Comparison of ENCODE assay signal across 19 mouse cellular contexts in the genomic region with DNA sequence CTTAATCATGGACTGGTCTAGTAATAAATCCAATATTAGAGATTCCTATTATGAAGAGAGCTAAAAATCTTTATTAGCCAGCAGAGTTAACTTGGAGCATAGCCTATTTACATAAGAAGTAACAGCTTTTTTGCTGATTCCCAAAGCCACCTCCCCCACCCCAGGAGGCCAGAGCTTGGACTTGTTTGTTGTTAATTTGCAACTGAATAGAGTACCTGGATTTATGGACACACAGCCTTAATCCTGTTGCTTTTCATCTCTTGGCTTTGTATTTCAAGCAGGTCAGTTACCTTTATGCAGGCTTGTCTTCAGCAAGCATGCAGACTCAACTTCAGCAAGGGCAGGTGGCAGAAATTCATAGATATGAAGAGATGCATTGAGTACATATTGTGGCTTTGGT.
DNase-seq lines count a peak whose midpoint lies in the region; ATAC-seq and TF ChIP-seq lines count a peak whose summit lies in the region.
"Had no signal": no experiment of that assay in that cellular context is flagged by ENCODE, and none has a peak within 500 bp of the region (broad histone marks: within the 10 kb centered on the region; RNA-seq: fewer than 3 reads in every experiment).

No protein-coding gene starts in this region.

- no peak for TF ChIP-seq CTCF in midbrain, postnatal 0 days (IDR thresholded peaks at IDR 0.05)

- H3K4me2 ChIP-seq in midbrain, embryonic 11.5 days, result no peak overlapping the region
- H3K4me2 ChIP-seq in midbrain, postnatal 0 days (ENCODE audit: low read depth, low read length, poor library complexity, severe bottlenecking), result no peak overlapping the region
- H3K4me2 ChIP-seq: embryonic facial prominence, embryonic 12.5 days; forebrain, embryonic 13.5 days; forebrain, embryonic 15.5 days had no signal

- no peak for ATAC-seq in midbrain, embryonic 11.5 days (ENCODE audit: low FRiP score)
- ATAC-seq in midbrain, postnatal 0 days (ENCODE audit: low FRiP score), result no peak
- ATAC-seq: forebrain, embryonic 13.5 days; forebrain, embryonic 15.5 days; forebrain, postnatal 0 days had no signal

- peak; percentile 77 for DNase-seq in midbrain, embryonic 11.5 days (ENCODE audit: low spot score, missing footprints)
- DNase-seq in midbrain, postnatal 0 days (ENCODE audit: low spot score), result no peak
- DNase-seq in ES-E14 (ENCODE audit: low read depth, low spot score), result peak; percentile 9
- DNase-seq in ZHBTc4 (ENCODE audit: low read depth, low spot score), result peak; percentile 50
- DNase-seq in limb, embryonic 10.5 days (ENCODE audit: low spot score), result no peak
- DNase-seq in adrenal gland, postnatal 4 days (ENCODE audit: low spot score in 2 of 2), result no peak
- DNase-seq: adrenal gland, adult 2 months; adrenal gland, postnatal 10 days; adrenal gland, postnatal 25 days; cerebellum, adult 11-12 months; cerebellum, adult 2 months; cerebellum, adult 9-10 months; cerebellum, postnatal 10 days; cerebellum, postnatal 25 days; forebrain, postnatal 0 days had no signal

- H3K36me3 ChIP-seq in midbrain, embryonic 11.5 days (ENCODE audit: control insufficient read depth, insufficient read depth, low read length), result no peaks in the 10 kb centered on the region
- no peaks in the 10 kb centered on the region for H3K36me3 ChIP-seq in midbrain, postnatal 0 days (ENCODE audit: insufficient read depth, low read length)
- H3K36me3 ChIP-seq in ES-E14 (ENCODE audit: control insufficient read depth, insufficient read depth, low read length, poor library complexity, severe bottlenecking), result no peaks in the 10 kb centered on the region
- no peaks in the 10 kb centered on the region for H3K36me3 ChIP-seq in limb, embryonic 10.5 days
- H3K36me3 ChIP-seq: embryonic facial prominence, embryonic 10.5 days; embryonic facial prominence, embryonic 12.5 days; forebrain, embryonic 15.5 days had no signal

- H3K27me3 ChIP-seq in midbrain, embryonic 11.5 days (ENCODE audit: control insufficient read depth, insufficient read depth, low read length), result no peaks in the 10 kb centered on the region
- no peaks in the 10 kb centered on the region for H3K27me3 ChIP-seq in midbrain, postnatal 0 days (ENCODE audit: insufficient read depth, low read length)
- no peaks in the 10 kb centered on the region for H3K27me3 ChIP-seq in limb, embryonic 10.5 days (ENCODE audit: low read depth, poor library complexity, severe bottlenecking)
- H3K27me3 ChIP-seq: embryonic facial prominence, embryonic 12.5 days; forebrain, embryonic 13.5 days; forebrain, embryonic 15.5 days had no signal

- H3K9ac ChIP-seq in midbrain, embryonic 11.5 days (ENCODE audit: low read length), result no peak overlapping the region
- no peak overlapping the region for H3K9ac ChIP-seq in midbrain, postnatal 0 days (replicated peaks; ENCODE audit: low read length, poor library complexity, severe bottlenecking)
- no peak overlapping the region for H3K9ac ChIP-seq in ES-E14 (ENCODE audit: insufficient read depth, low read depth, low read length, poor library complexity, severe bottlenecking)
- H3K9ac ChIP-seq: embryonic facial prominence, embryonic 12.5 days; forebrain, embryonic 13.5 days; forebrain, embryonic 15.5 days; forebrain, postnatal 0 days had no signal

- in situ Hi-C loops in ES-E14 (cut with MboI; ENCODE audit: low sequenced_read_pairs in 2 of 2, unreplicated experiment in 2 of 2), result no loop called here

- H3K27ac ChIP-seq in midbrain, embryonic 11.5 days (ENCODE audit: low read depth, low read length), result no peak overlapping the region
- no peak overlapping the region for H3K27ac ChIP-seq in midbrain, postnatal 0 days (ENCODE audit: low read depth, low read length)
- H3K27ac ChIP-seq in ES-E14 (ENCODE audit: insufficient read depth, low read depth, low read length, poor library complexity, severe bottlenecking), result no peak overlapping the region
- no peak overlapping the region for H3K27ac ChIP-seq in limb, embryonic 10.5 days
- H3K27ac ChIP-seq: embryonic facial prominence, embryonic 10.5 days; embryonic facial prominence, embryonic 12.5 days; forebrain, embryonic 13.5 days; forebrain, embryonic 15.5 days had no signal

- H3K4me1 ChIP-seq in midbrain, embryonic 11.5 days (ENCODE audit: control insufficient read depth, insufficient read depth, low read length), result no peaks in the 10 kb centered on the region
- no peaks in the 10 kb centered on the region for H3K4me1 ChIP-seq in midbrain, postnatal 0 days (ENCODE audit: insufficient read depth, low read length)
- no peaks in the 10 kb centered on the region for H3K4me1 ChIP-seq in ES-E14 (ENCODE audit: control insufficient read depth in 2 of 2, insufficient read depth in 2 of 2, low read length in 2 of 2, poor library complexity in 1 of 2)
- no peaks in the 10 kb centered on the region for H3K4me1 ChIP-seq in limb, embryonic 10.5 days
- H3K4me1 ChIP-seq: embryonic facial prominence, embryonic 10.5 days; embryonic facial prominence, embryonic 12.5 days; forebrain, embryonic 13.5 days; forebrain, embryonic 15.5 days had no signal

- H3K9me3 ChIP-seq in midbrain, embryonic 11.5 days (ENCODE audit: control insufficient read depth, low read length), result no peaks in the 10 kb centered on the region
- H3K9me3 ChIP-seq in midbrain, postnatal 0 days (ENCODE audit: low read length), result no peaks in the 10 kb centered on the region
- H3K9me3 ChIP-seq in ES-E14 (ENCODE audit: control insufficient read depth, insufficient read depth, low read depth, low read length), result no peaks in the 10 kb centered on the region
- H3K9me3 ChIP-seq in limb, embryonic 10.5 days (replicated peaks), result no peaks in the 10 kb centered on the region
- H3K9me3 ChIP-seq: embryonic facial prominence, embryonic 10.5 days; embryonic facial prominence, embryonic 12.5 days; forebrain, embryonic 13.5 days; forebrain, embryonic 15.5 days had no signal

- no peak overlapping the region for H3K4me3 ChIP-seq in midbrain, embryonic 11.5 days (ENCODE audit: low read depth, low read length)
- H3K4me3 ChIP-seq in midbrain, postnatal 0 days (ENCODE audit: low read depth, low read length), result no peak overlapping the region
- H3K4me3 ChIP-seq in ES-E14 (ENCODE audit: insufficient read depth in 1 of 2, low read depth in 1 of 2, low read length in 2 of 2, poor library complexity in 1 of 2, severe bottlenecking in 1 of 2), result no peak overlapping the region
- H3K4me3 ChIP-seq in limb, embryonic 10.5 days, result no peak overlapping the region
- H3K4me3 ChIP-seq: embryonic facial prominence, embryonic 10.5 days; embryonic facial prominence, embryonic 12.5 days; forebrain, embryonic 13.5 days; forebrain, embryonic 15.5 days had no signal

TF ChIP-seq in ES-E14, 5 proteins besides CTCF, POLR2A, EP300 and RAD21:
- TF ChIP-seq HCFC1 (IDR thresholded peaks at IDR 0.05; ENCODE audit: borderline replicate concordance, insufficient read depth, low read length), result no peak
- no peak for TF ChIP-seq ZC3H11A (IDR thresholded peaks at IDR 0.05; ENCODE audit: borderline replicate concordance, low read depth, low read length)
- TF ChIP-seq CHD2 (IDR thresholded peaks at IDR 0.05; ENCODE audit: low read depth, low read length), result no peak
- TF ChIP-seq MAFK (IDR thresholded peaks at IDR 0.05; ENCODE audit: insufficient read depth, low read depth, low read length), result no peak
- TF ChIP-seq ZNF384 (IDR thresholded peaks at IDR 0.05; ENCODE audit: low read depth, low read length), result no peak
TF ChIP-seq in ES-E14: peak in this region for 0.

Comparison
In these comparisons a context has a peak if more than half of its experiments do, and no peak if none do; other contexts are left out.
1. DNase-seq: peak in midbrain, embryonic 11.5 days (single experiment), ES-E14 (single experiment) and ZHBTc4 (single experiment); none in midbrain, postnatal 0 days (single experiment), limb, embryonic 10.5 days (single experiment) and adrenal gland, postnatal 4 days (0 of 2).